Mouse (Mus musculus) retina, embryonic 14.5 days (tissue): ENCODE data around the gene Cyb561.

ENCODE experiments used
- DNase-seq: peaks from one replicate; pipeline ENCODE4 v3.0.0-alpha.2; 2015; ENCODE audit warnings: low spot score

The Cyb561 gene

GRCm38 (mm10) chr11:105952111-105952510 lies 1.0 kb downstream of the Cyb561 start:
- DNase-seq: no peak

GRCm38 (mm10) chr11:105951601-105952044 lies 1.5 kb downstream of the Cyb561 start:
- no peak for DNase-seq

GRCm38 (mm10) chr11:105950519-105950918 lies 2.6 kb downstream of the Cyb561 start:
- no peak for DNase-seq

- no peak for DNase-seq
These were observed 4.9 kb downstream of the Cyb561 start for GRCm38 (mm10) chr11:105948255-105948654.

- DNase-seq: no peak
These were observed 6.4 kb downstream of the Cyb561 start for GRCm38 (mm10) chr11:105946694-105947154.

GRCm38 (mm10) chr11:105944770-105945672 lies 8.1 kb downstream of the Cyb561 start:
- no peak for DNase-seq

- DNase-seq: peak; percentile 76
These were observed 9.0 kb downstream of the Cyb561 start for GRCm38 (mm10) chr11:105944126-105944621.

- peak; percentile 34 for DNase-seq
These were observed 9.7 kb downstream of the Cyb561 start for GRCm38 (mm10) chr11:105943133-105944102.

GRCm38 (mm10) chr11:105941973-105942372 lies 11.2 kb downstream of the Cyb561 start:
- DNase-seq: no peak

- no peak for DNase-seq
These were observed 14.4 kb downstream of the Cyb561 start for GRCm38 (mm10) chr11:105938771-105939170.

- DNase-seq: no peak
These were observed 16.2 kb downstream of the Cyb561 start for GRCm38 (mm10) chr11:105936974-105937373.

- DNase-seq: no peak
These were observed 16.9 kb downstream of the Cyb561 start for GRCm38 (mm10) chr11:105936200-105936599.

- no peak for DNase-seq
These were observed 17.6 kb downstream of the Cyb561 start for GRCm38 (mm10) chr11:105935496-105935895.

- DNase-seq: peak; percentile 55
These were observed 18.3 kb downstream of the Cyb561 start for GRCm38 (mm10) chr11:105934816-105935215.

GRCm38 (mm10) chr11:105934303-105934711 lies 18.8 kb downstream of the Cyb561 start:
- no peak for DNase-seq

- no peak for DNase-seq
These were observed 19.4 kb downstream of the Cyb561 start for GRCm38 (mm10) chr11:105933746-105934145.

GRCm38 (mm10) chr11:105931380-105931779 lies 21.8 kb downstream of the Cyb561 start:
- no peak for DNase-seq

- no peak for DNase-seq
These were observed 25.0 kb downstream of the Cyb561 start for GRCm38 (mm10) chr11:105928171-105928570.

GRCm38 (mm10) chr11:105927065-105928030 lies 25.8 kb downstream of the Cyb561 start:
- peak; percentile 89 for DNase-seq

GRCm38 (mm10) chr11:105922769-105923663 lies 30.1 kb downstream of the Cyb561 start:
- no peak for DNase-seq
